In genomic region chr4:43497405-43497804, GRCm38 (mm10) we compare ENCODE assay signal across 10 mouse cellular contexts. TPM values are rescaled to one million over a fixed set of nuclear protein-coding genes. Genes with fewer than 3 reads are reported as not detected.
DNase-seq lines count a peak whose midpoint lies in the region; ATAC-seq and TF ChIP-seq lines count a peak whose summit lies in the region.
"Had no signal": no experiment of that assay in that cellular context is flagged by ENCODE, and none has a peak within 500 bp of the region (broad histone marks: within the 10 kb centered on the region; RNA-seq: fewer than 3 reads in every experiment).

No protein-coding gene starts in this region.

- H3K9ac ChIP-seq in forebrain, embryonic 16.5 days (replicated peaks; ENCODE audit: low read depth, low read length), result no peak overlapping the region
- no peak overlapping the region for H3K9ac ChIP-seq in limb, embryonic 12.5 days (replicated peaks)
- H3K9ac ChIP-seq in liver, embryonic 11.5 days (ENCODE audit: low read depth, low read length), result no peak overlapping the region

- TF ChIP-seq POLR2A in embryonic fibroblast, embryonic 13.5 days (IDR thresholded peaks at IDR 0.05; ENCODE audit: low read depth, low read length), result peak; percentile 11; the same call in 1 of the 2 replicates

- no peaks in the 10 kb centered on the region for H3K9me3 ChIP-seq in forebrain, embryonic 10.5 days
- H3K9me3 ChIP-seq in forebrain, embryonic 16.5 days (ENCODE audit: control insufficient read depth, low read length), result no peaks in the 10 kb centered on the region
- H3K9me3 ChIP-seq in limb, embryonic 12.5 days, result no peaks in the 10 kb centered on the region
- no peaks in the 10 kb centered on the region for H3K9me3 ChIP-seq in limb, embryonic 10.5 days (replicated peaks)
- H3K9me3 ChIP-seq in liver, embryonic 11.5 days (ENCODE audit: control insufficient read depth, low read length), result no peaks in the 10 kb centered on the region

- peak overlapping the region; percentile 61; the same call in 1 of the 2 replicates for H3K4me3 ChIP-seq in forebrain, embryonic 10.5 days
- H3K4me3 ChIP-seq in forebrain, embryonic 16.5 days (replicated peaks; ENCODE audit: low read length), result no peak overlapping the region
- 0 out of 2 replicates have a peak overlapping the region, but pooled peaks have one; percentile 63 for H3K4me3 ChIP-seq in limb, embryonic 12.5 days (replicated peaks)
- H3K4me3 ChIP-seq in limb, embryonic 10.5 days, result no peak overlapping the region
- no peak overlapping the region for H3K4me3 ChIP-seq in embryonic fibroblast, embryonic 13.5 days (ENCODE audit: insufficient read depth, low read length)
- H3K4me3 ChIP-seq in liver, embryonic 11.5 days (ENCODE audit: low read depth, low read length), result no peak overlapping the region

- 97% methylated on average over 8 of the region's 8 CpGs for WGBS in forebrain, embryonic 10.5 days
- 95% methylated on average over 8 of the region's 8 CpGs for whole genome bisulfite sequencing in forebrain, embryonic 16.5 days
- WGBS in limb, embryonic 12.5 days, result 94% methylated on average over 8 of the region's 8 CpGs
- 94% methylated on average over 8 of the region's 8 CpGs for WGBS in limb, embryonic 10.5 days
- WGBS in liver, embryonic 11.5 days, result 93% methylated on average over 8 of the region's 8 CpGs

- no peak overlapping the region for H3K27ac ChIP-seq in forebrain, embryonic 10.5 days
- H3K27ac ChIP-seq in forebrain, embryonic 16.5 days (ENCODE audit: low read length), result no peak overlapping the region
- no peak overlapping the region for H3K27ac ChIP-seq in limb, embryonic 12.5 days
- H3K27ac ChIP-seq in limb, embryonic 10.5 days, result no peak overlapping the region
- no peak overlapping the region for H3K27ac ChIP-seq in embryonic fibroblast, embryonic 13.5 days (ENCODE audit: insufficient read depth, low read length)
- H3K27ac ChIP-seq in liver, embryonic 11.5 days (ENCODE audit: low read depth, low read length), result no peak overlapping the region

- peaks cover 30% of the 10 kb centered on the region for H3K36me3 ChIP-seq in forebrain, embryonic 10.5 days (replicated peaks)
- H3K36me3 ChIP-seq in forebrain, embryonic 16.5 days (ENCODE audit: control insufficient read depth, insufficient read depth), result no peaks in the 10 kb centered on the region
- H3K36me3 ChIP-seq in limb, embryonic 12.5 days, result peaks cover 31% of the 10 kb centered on the region
- peaks cover 27% of the 10 kb centered on the region for H3K36me3 ChIP-seq in limb, embryonic 10.5 days
- H3K36me3 ChIP-seq in liver, embryonic 11.5 days (ENCODE audit: control insufficient read depth, insufficient read depth, low read length), result peaks cover 8% of the 10 kb centered on the region; the same call in 1 of the 2 replicates

- no peak for ATAC-seq in forebrain, embryonic 16.5 days
- ATAC-seq in limb, embryonic 12.5 days (ENCODE audit: insufficient number of reproducible peaks, insufficient read depth, low FRiP score, low TSS enrichment, low read depth), result no peak
- no peak for ATAC-seq in liver, embryonic 11.5 days (replicated peaks; ENCODE audit: low FRiP score)

- H3K27me3 ChIP-seq in forebrain, embryonic 10.5 days (ENCODE audit: poor library complexity, severe bottlenecking), result peaks cover 54% of the 10 kb centered on the region
- H3K27me3 ChIP-seq in forebrain, embryonic 16.5 days (replicated peaks; ENCODE audit: control insufficient read depth, insufficient read depth, low read length), result no peaks in the 10 kb centered on the region
- H3K27me3 ChIP-seq in limb, embryonic 12.5 days, result no peaks in the 10 kb centered on the region
- peaks cover 18% of the 10 kb centered on the region for H3K27me3 ChIP-seq in limb, embryonic 10.5 days (ENCODE audit: low read depth, poor library complexity, severe bottlenecking)
- no peaks in the 10 kb centered on the region for H3K27me3 ChIP-seq in liver, embryonic 11.5 days (replicated peaks; ENCODE audit: control insufficient read depth, insufficient read depth, low read length)

- peaks cover 54% of the 10 kb centered on the region for H3K4me1 ChIP-seq in forebrain, embryonic 10.5 days
- peaks cover 22% of the 10 kb centered on the region for H3K4me1 ChIP-seq in forebrain, embryonic 16.5 days (replicated peaks; ENCODE audit: control insufficient read depth, insufficient read depth, low read length)
- H3K4me1 ChIP-seq in limb, embryonic 12.5 days (replicated peaks), result peaks cover 33% of the 10 kb centered on the region
- H3K4me1 ChIP-seq in limb, embryonic 10.5 days, result peaks cover 35% of the 10 kb centered on the region
- 0 out of 2 replicates have a peak, but pooled peaks cover 5% of the 10 kb centered on the region for H3K4me1 ChIP-seq in embryonic fibroblast, embryonic 13.5 days (ENCODE audit: control insufficient read depth, insufficient read depth, low read length)
- H3K4me1 ChIP-seq in liver, embryonic 11.5 days (replicated peaks; ENCODE audit: control insufficient read depth, insufficient read depth, low read length), result peaks cover 16% of the 10 kb centered on the region

- DNase-seq in forebrain, embryonic 10.5 days (ENCODE audit: extremely low spot score, low spot score), result no peak
- no peak for DNase-seq in limb, embryonic 10.5 days (ENCODE audit: low spot score)
- no peak for DNase-seq in liver, embryonic 11.5 days (ENCODE audit: low spot score)
- DNase-seq in spleen, postnatal 10 days (ENCODE audit: low spot score in 2 of 2), result no peak
- DNase-seq in adrenal gland, adult (ENCODE audit: inconsistent age in 2 of 2, low spot score in 1 of 2), result no peak
- DNase-seq: retina, postnatal 1 day had no signal

- no peak overlapping the region for H3K4me2 ChIP-seq in forebrain, embryonic 16.5 days (ENCODE audit: low read length)
- H3K4me2 ChIP-seq in limb, embryonic 12.5 days, result peak overlapping the region; percentile 73
- peak overlapping the region; percentile 70 for H3K4me2 ChIP-seq in liver, embryonic 11.5 days

- no peak for TF ChIP-seq CTCF in embryonic fibroblast, embryonic 13.5 days (IDR thresholded peaks at IDR 0.05; ENCODE audit: borderline replicate concordance, insufficient read depth, low read length)

RNA-seq across cellular contexts. Expression of gene Arhgef39, which starts 2.1 kb away (rescaled TPM):
- 54.6 and 56.7 TPM in 2 replicates for polyA plus RNA-seq in forebrain, embryonic 10.5 days (2016; fragmentation: Nextera tagmentation; extraction: Ambion mirVana)
- 17.4 and 18.8 TPM in 2 replicates for polyA plus RNA-seq in forebrain, embryonic 16.5 days (2015; fragmentation: Nextera tagmentation; extraction: Ambion mirVana)
- polyA plus RNA-seq in limb, embryonic 12.5 days (2016; fragmentation: Nextera tagmentation; extraction: Ambion mirVana), result 44.8 and 46.4 TPM in 2 replicates
- polyA plus RNA-seq in limb, embryonic 10.5 days (2016; fragmentation: Nextera tagmentation; extraction: Ambion mirVana), result 45.1 and 49.8 TPM in 2 replicates
- 5.4 and 12.8 TPM in 2 replicates for polyA plus RNA-seq in embryonic fibroblast, embryonic 13.5 days (2011; ENCODE audit: insufficient read length, low read depth, missing spikeins)
- polyA plus RNA-seq in liver, embryonic 11.5 days (2014; fragmentation: Nextera tagmentation; extraction: Ambion mirVana), result 45.1 and 46.1 TPM in 2 replicates

RNA-seq across cellular contexts. Expression of gene Ccdc107, which starts 4.7 kb away (rescaled TPM):
- polyA plus RNA-seq in forebrain, embryonic 10.5 days (2016; fragmentation: Nextera tagmentation; extraction: Ambion mirVana), result 42.2 and 43.9 TPM in 2 replicates
- 62.0 and 63.1 TPM in 2 replicates for polyA plus RNA-seq in forebrain, embryonic 16.5 days (2015; fragmentation: Nextera tagmentation; extraction: Ambion mirVana)
- 62.0 and 63.8 TPM in 2 replicates for polyA plus RNA-seq in limb, embryonic 12.5 days (2016; fragmentation: Nextera tagmentation; extraction: Ambion mirVana)
- 44.3 and 50.8 TPM in 2 replicates for polyA plus RNA-seq in limb, embryonic 10.5 days (2016; fragmentation: Nextera tagmentation; extraction: Ambion mirVana)
- polyA plus RNA-seq in embryonic fibroblast, embryonic 13.5 days (2011; ENCODE audit: insufficient read length, low read depth, missing spikeins), result 32.5 and 39.2 TPM in 2 replicates
- 60.3 and 60.5 TPM in 2 replicates for polyA plus RNA-seq in liver, embryonic 11.5 days (2014; fragmentation: Nextera tagmentation; extraction: Ambion mirVana)

RNA-seq across cellular contexts. Expression of gene Car9, which starts 9.4 kb away (rescaled TPM):
- polyA plus RNA-seq in forebrain, embryonic 10.5 days (2016; fragmentation: Nextera tagmentation; extraction: Ambion mirVana), result 0.60 and 1.1 TPM in 2 replicates
- 0.16 and 0.20 TPM in 2 replicates for polyA plus RNA-seq in forebrain, embryonic 16.5 days (2015; fragmentation: Nextera tagmentation; extraction: Ambion mirVana)
- polyA plus RNA-seq in limb, embryonic 12.5 days (2016; fragmentation: Nextera tagmentation; extraction: Ambion mirVana), result 1.1 and 1.3 TPM in 2 replicates
- polyA plus RNA-seq in limb, embryonic 10.5 days (2016; fragmentation: Nextera tagmentation; extraction: Ambion mirVana), result 1.0 and 1.3 TPM in 2 replicates
- polyA plus RNA-seq in embryonic fibroblast, embryonic 13.5 days (2011; ENCODE audit: insufficient read length, low read depth, missing spikeins), result 0.48 and 2.0 TPM in 2 replicates
- polyA plus RNA-seq in liver, embryonic 11.5 days (2014; fragmentation: Nextera tagmentation; extraction: Ambion mirVana), result 1.5 and 2.0 TPM in 2 replicates

RNA-seq across cellular contexts. Expression of gene Sit1, which starts 13.9 kb away (rescaled TPM):
- polyA plus RNA-seq in forebrain, embryonic 10.5 days (2016; fragmentation: Nextera tagmentation; extraction: Ambion mirVana), result not detected in 2 replicates
- not detected in 2 replicates for polyA plus RNA-seq in forebrain, embryonic 16.5 days (2015; fragmentation: Nextera tagmentation; extraction: Ambion mirVana)
- not detected in 2 replicates for polyA plus RNA-seq in limb, embryonic 12.5 days (2016; fragmentation: Nextera tagmentation; extraction: Ambion mirVana)
- not detected in 2 replicates for polyA plus RNA-seq in limb, embryonic 10.5 days (2016; fragmentation: Nextera tagmentation; extraction: Ambion mirVana)
- polyA plus RNA-seq in embryonic fibroblast, embryonic 13.5 days (2011; ENCODE audit: insufficient read length, low read depth, missing spikeins), result not detected in 2 replicates
- not detected in 2 replicates for polyA plus RNA-seq in liver, embryonic 11.5 days (2014; fragmentation: Nextera tagmentation; extraction: Ambion mirVana)
- polyA plus RNA-seq: testis, adult 2 months had no signal

RNA-seq across cellular contexts. Expression of gene Tpm2, which starts 26.2 kb away (rescaled TPM):
- 40.0 and 42.6 TPM in 2 replicates for polyA plus RNA-seq in forebrain, embryonic 10.5 days (2016; fragmentation: Nextera tagmentation; extraction: Ambion mirVana)
- polyA plus RNA-seq in forebrain, embryonic 16.5 days (2015; fragmentation: Nextera tagmentation; extraction: Ambion mirVana), result 10.5 and 13.2 TPM in 2 replicates
- 215 and 216 TPM in 2 replicates for polyA plus RNA-seq in limb, embryonic 12.5 days (2016; fragmentation: Nextera tagmentation; extraction: Ambion mirVana)
- polyA plus RNA-seq in limb, embryonic 10.5 days (2016; fragmentation: Nextera tagmentation; extraction: Ambion mirVana), result 45.4 and 60.0 TPM in 2 replicates
- 722 and 1,110 TPM in 2 replicates for polyA plus RNA-seq in embryonic fibroblast, embryonic 13.5 days (2011; ENCODE audit: insufficient read length, low read depth, missing spikeins)
- 46.4 and 51.2 TPM in 2 replicates for polyA plus RNA-seq in liver, embryonic 11.5 days (2014; fragmentation: Nextera tagmentation; extraction: Ambion mirVana)

Comparison
In these comparisons a context has a peak if more than half of its experiments do, and no peak if none do; other contexts are left out.
1. H3K4me3 ChIP-seq: peak in forebrain, embryonic 10.5 days (single experiment) and limb, embryonic 12.5 days (single experiment); none in forebrain, embryonic 16.5 days (single experiment), limb, embryonic 10.5 days (single experiment), embryonic fibroblast, embryonic 13.5 days (single experiment) and liver, embryonic 11.5 days (single experiment).